Mouse (Mus musculus) intestine, embryonic 14.5 days (tissue): ENCODE measurements around the gene Lcn5. TPM values are rescaled to one million over a fixed set of nuclear protein-coding genes. Genes with fewer than 3 reads are reported as not detected.

Source experiments
- ATAC-seq: fragments of 200-750 bp; cut with Nextera tagmentation; replicated peaks from 2 replicates; pipeline ENCODE4 v1.8.0; 2017; ENCODE audit warnings: low read depth, moderate number of reproducible peaks, moderate TSS enrichment, moderate library complexity; ENCODE audit not compliant: low FRiP score, low TSS enrichment
- DNase-seq: peaks from one replicate; pipeline ENCODE4 v3.0.0-alpha.2; 2018; ENCODE audit warnings: low spot score
- H3K27ac ChIP-seq: fragments of 300-500 bp; sonication (generic); 2 replicates; pipeline ENCODE4 v1.5.1; 2014; ENCODE audit warnings: low read depth, mild to moderate bottlenecking, control low read depth
- H3K27me3 ChIP-seq: fragments of 300-500 bp; sonication (generic); replicated peaks from 2 replicates; pipeline ENCODE4 v1.6.1; 2014; ENCODE audit warnings: low read length, control low read depth; ENCODE audit not compliant: control insufficient read depth, insufficient read depth
- H3K36me3 ChIP-seq: fragments of 300-500 bp; sonication (generic); 2 replicates; pipeline ENCODE4 v1.6.1; 2014; ENCODE audit warnings: low read length, control low read depth; ENCODE audit not compliant: control insufficient read depth, insufficient read depth
- H3K4me1 ChIP-seq: fragments of 300-500 bp; sonication (generic); replicated peaks from 2 replicates; pipeline ENCODE4 v1.6.1; 2014; ENCODE audit warnings: low read length, control low read depth, mixed read lengths; ENCODE audit not compliant: control insufficient read depth, insufficient read depth
- H3K4me2 ChIP-seq: fragments of 300-500 bp; sonication (generic); 2 replicates; pipeline ENCODE4 v1.6.1; 2014; ENCODE audit warnings: low read length
- H3K4me3 ChIP-seq: fragments of 300-500 bp; sonication (generic); 2 replicates; pipeline ENCODE4 v1.5.1; 2014; ENCODE audit warnings: low read depth, low read length, control low read depth, mixed read lengths
- H3K9ac ChIP-seq: fragments of 300-500 bp; sonication (generic); 2 replicates; pipeline ENCODE4 v1.6.1; 2014; ENCODE audit warnings: mild to moderate bottlenecking, low read length
- H3K9me3 ChIP-seq: fragments of 300-500 bp; sonication (generic); 2 replicates; pipeline ENCODE4 v1.6.1; 2016; ENCODE audit warnings: low read length, control low read depth; ENCODE audit not compliant: control insufficient read depth
- WGBS: fragments of 180-500 bp; shearing (Covaris S2); extraction: QIAGEN DNeasy Blood & Tissue Kit; methylation state at CpG from one replicate; pipeline ENCODE4 v1.1.7; 2014; 5-methylcytosine and 5-hydroxymethylcytosine counted together
- polyA plus RNA-seq: library from polyadenylated mRNA; unstranded; fragments of >200 nt; fragmentation: Nextera tagmentation; extraction: Ambion mirVana; gene quantifications from 2 replicates; pipeline ENCODE4 v1.2.1, GENCODE M21; 2014

Lcn5 gene
- polyA plus RNA-seq, 1 experiment from 2014 or later, result not detected

DNA sequence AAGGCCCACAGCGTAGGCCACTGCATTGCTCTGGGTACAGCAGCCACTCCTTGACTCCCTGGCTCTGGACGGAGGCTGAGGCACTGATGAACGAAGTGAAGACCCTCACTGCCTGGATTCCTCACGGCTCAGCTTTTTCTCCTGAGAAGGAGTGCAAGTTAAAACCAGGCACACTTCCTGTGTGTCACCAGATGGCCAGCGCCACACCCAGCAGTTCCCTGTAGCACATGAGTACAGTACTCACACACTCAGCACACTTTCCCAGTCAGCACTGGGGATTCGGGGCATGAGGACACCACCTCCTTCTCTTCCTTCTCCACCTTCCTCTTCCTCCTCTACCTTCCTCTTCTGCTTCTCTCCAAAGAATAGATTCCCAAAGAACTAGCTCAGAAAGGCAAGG is 29.9 kb upstream of the Lcn5 start, which contains the start of gene Fcna:
Fcna (minus strand) TSS at position 220 of the 400 bp plus-strand sequence.
- 71% methylated on average over 6 of the region's 6 CpGs for WGBS
- Histone ChIP-seq H3K9me3 (no peaks in the 10 kb centered on the region), H3K36me3 (no peaks in the 10 kb centered on the region), H3K9ac (no peak within 1 kb of the TSS), H3K27me3 (no peaks in the 10 kb centered on the region), H3K4me3 (no peak within 1 kb of the TSS), H3K4me2 (no peak within 1 kb of the TSS), H3K27ac (no peak within 1 kb of the TSS), H3K4me1 (no peaks in the 10 kb centered on the region)
- ATAC-seq (no peak), DNase-seq (no peak)

DNA sequence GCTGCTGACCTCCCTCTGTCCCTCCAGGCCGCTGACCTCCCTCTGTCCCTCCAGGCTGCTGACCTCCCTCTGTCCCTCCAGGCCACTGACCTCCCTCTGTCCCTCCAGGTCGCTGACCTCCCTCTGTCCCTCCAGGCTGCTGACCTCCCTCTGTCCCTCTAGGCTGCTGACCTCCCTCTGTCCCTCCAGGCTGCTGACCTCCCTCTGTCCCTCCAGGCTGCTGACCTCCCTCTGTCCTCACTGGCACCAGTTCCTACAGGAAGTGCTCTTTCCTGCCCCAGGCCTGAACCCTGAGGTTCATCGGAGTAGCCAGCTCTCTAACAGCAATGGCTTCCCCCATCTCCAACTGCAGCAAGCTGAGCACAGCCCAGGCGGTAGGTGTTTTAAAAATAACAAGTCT is 29.0 kb upstream of the Lcn5 start:
- Histone ChIP-seq H3K4me2 (no peak overlapping the region), H3K27me3 (no peaks in the 10 kb centered on the region), H3K27ac (no peak overlapping the region), H3K4me1 (no peaks in the 10 kb centered on the region), H3K9ac (no peak overlapping the region), H3K9me3 (no peaks in the 10 kb centered on the region), H3K4me3 (no peak overlapping the region), H3K36me3 (no peaks in the 10 kb centered on the region)
- ATAC-seq (no peak), DNase-seq (no peak)
- 43% methylated on average over 4 of the region's 4 CpGs for WGBS

DNA sequence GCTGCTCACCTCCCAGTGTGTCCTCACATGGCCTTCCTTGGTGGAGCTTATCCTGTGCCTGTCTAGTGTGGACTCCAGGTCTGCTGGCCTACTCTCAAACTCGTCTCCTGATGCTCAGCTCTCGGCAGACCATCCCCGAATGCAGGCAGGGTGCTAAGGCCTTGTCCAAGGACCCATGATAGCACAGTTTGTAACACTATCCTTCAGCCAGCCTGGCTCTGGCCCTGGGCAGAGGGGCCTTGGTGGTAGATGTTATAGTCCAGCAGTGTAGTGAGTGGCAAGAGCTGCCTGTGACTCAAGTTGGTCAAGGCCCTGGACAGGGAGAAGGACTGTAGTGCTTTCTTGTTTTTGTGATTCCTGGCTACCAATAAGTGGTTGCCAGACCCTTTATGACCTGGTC is 24.1 kb upstream of the Lcn5 start:
- no peaks in the 10 kb centered on the region for H3K4me1 ChIP-seq
- H3K9ac ChIP-seq, result no peak overlapping the region
- WGBS, result 85% methylated on average over 3 of the region's 3 CpGs
- no peak overlapping the region for H3K27ac ChIP-seq
- H3K36me3 ChIP-seq, result no peaks in the 10 kb centered on the region
- no peaks in the 10 kb centered on the region for H3K27me3 ChIP-seq
- H3K9me3 ChIP-seq, result no peaks in the 10 kb centered on the region
- no peak overlapping the region for H3K4me3 ChIP-seq
- H3K4me2 ChIP-seq, result no peak overlapping the region
- DNase-seq (no peak), ATAC-seq (no peak)

DNA sequence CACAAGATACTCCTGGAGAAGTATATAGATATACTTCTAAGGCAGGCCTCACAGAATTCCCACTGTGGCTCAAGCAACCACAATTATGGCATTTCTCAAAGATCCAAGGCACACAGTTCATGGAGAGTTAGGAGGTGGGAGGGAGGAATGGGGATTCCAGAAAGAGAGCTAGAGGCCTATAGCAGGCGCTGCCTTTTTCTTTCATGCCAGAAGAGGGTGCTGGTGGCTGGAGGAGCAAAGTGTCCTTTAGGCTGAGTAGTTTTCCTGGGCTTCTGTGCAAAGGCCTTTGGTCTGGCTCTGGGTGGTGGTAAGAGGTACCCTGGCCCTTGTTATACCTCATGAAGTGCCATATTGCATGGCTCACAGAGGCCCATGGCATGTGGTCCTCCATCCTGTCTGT is 23.7 kb upstream of the Lcn5 start:
- WGBS, result 50% methylated on average over 1 of the region's 1 CpGs
- no peak for ATAC-seq
- H3K27ac ChIP-seq, result no peak overlapping the region
- no peaks in the 10 kb centered on the region for H3K27me3 ChIP-seq
- H3K4me2 ChIP-seq, result no peak overlapping the region
- H3K4me1 ChIP-seq, result no peaks in the 10 kb centered on the region
- no peak overlapping the region for H3K4me3 ChIP-seq
- no peak for DNase-seq
- H3K36me3 ChIP-seq, result no peaks in the 10 kb centered on the region
- H3K9ac ChIP-seq, result no peak overlapping the region
- H3K9me3 ChIP-seq, result no peaks in the 10 kb centered on the region

DNA sequence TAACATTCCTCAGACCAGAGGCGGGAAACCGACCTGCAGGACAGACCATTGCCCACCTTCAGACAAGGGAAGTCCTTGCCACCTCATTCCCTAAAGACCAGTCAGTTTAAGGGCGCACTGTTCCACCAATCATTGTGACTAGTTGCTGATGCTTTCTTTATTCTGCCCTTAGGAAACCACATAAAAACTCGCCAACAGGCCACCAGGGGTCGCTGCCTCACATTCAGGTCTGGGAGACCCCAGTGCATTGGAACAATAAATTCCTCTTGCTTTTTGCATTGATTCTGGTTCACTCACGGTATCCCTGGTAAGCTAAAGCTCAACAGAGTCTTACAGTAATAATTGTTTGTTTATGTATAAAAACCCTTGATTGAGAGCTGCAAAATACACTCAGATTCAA is 17.9 kb upstream of the Lcn5 start:
- H3K4me1 ChIP-seq, result no peaks in the 10 kb centered on the region
- H3K9me3 ChIP-seq, result no peaks in the 10 kb centered on the region
- no peak for ATAC-seq
- no peak overlapping the region for H3K4me3 ChIP-seq
- H3K36me3 ChIP-seq, result no peaks in the 10 kb centered on the region
- 17% methylated on average over 6 of the region's 6 CpGs for WGBS
- H3K27me3 ChIP-seq, result no peaks in the 10 kb centered on the region
- H3K27ac ChIP-seq, result no peak overlapping the region
- peak; percentile 67 for DNase-seq
- no peak overlapping the region for H3K4me2 ChIP-seq
- H3K9ac ChIP-seq, result no peak overlapping the region

DNA sequence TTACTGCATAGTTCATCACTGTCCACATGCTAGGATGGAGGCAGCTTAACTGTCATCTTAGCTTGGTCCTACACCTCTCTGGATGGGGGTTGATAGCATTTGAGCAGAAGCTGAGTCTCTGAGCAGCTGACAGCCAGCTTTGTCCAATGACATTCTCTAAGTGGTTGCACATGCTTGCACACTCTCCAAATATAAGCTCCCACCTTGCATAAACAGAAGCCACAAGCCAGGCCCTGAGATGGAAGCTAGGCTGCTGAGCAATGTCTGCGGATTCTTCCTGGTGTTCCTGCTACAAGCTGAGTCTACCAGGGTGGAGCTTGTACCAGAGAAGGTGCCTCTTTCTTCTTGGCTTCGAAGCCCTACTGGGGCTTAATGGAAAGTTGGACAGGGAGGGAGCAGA is 4.8 kb upstream of the Lcn5 start, which contains the start of gene Lcn8:
Lcn8 (plus strand) TSS at position 219 of the 400 bp plus-strand sequence.
- Histone ChIP-seq H3K27me3 (no peaks in the 10 kb centered on the region), H3K4me1 (no peaks in the 10 kb centered on the region), H3K27ac (no peak within 1 kb of the TSS), H3K9ac (no peak within 1 kb of the TSS), H3K4me3 (no peak within 1 kb of the TSS), H3K9me3 (no peaks in the 10 kb centered on the region), H3K4me2 (no peak within 1 kb of the TSS), H3K36me3 (no peaks in the 10 kb centered on the region)
- no peak for ATAC-seq
- no peak for DNase-seq
- WGBS, result 75% methylated on average over 2 of the region's 2 CpGs

DNA sequence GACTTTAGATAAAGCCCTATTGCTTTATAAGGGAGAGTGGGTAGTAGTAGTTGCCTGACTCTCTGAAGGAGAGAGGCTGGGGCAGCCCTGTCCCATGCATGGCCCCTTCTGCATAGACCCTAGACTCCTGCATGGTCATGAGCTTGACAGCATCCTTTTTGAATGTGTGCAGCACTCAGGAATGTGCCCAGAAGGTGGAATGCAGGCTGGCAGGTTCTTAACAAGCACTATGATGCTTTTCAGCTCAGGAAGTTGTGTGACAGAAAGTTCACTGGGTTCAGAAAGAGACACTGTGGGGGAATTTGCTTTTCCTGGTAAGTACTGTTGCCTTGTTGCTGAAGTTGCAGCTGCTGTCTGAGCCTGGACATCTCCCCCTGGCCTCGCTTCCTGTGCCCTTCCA is 3.2 kb upstream of the Lcn5 start:
- no peaks in the 10 kb centered on the region for H3K27me3 ChIP-seq
- H3K27ac ChIP-seq, result no peak overlapping the region
- no peak overlapping the region for H3K4me2 ChIP-seq
- no peak overlapping the region for H3K9ac ChIP-seq
- DNase-seq, result no peak
- ATAC-seq, result no peak
- no peaks in the 10 kb centered on the region for H3K4me1 ChIP-seq
- no peaks in the 10 kb centered on the region for H3K9me3 ChIP-seq
- 47% methylated on average over 1 of the region's 1 CpGs for WGBS
- H3K36me3 ChIP-seq, result no peaks in the 10 kb centered on the region
- H3K4me3 ChIP-seq, result no peak overlapping the region

DNA sequence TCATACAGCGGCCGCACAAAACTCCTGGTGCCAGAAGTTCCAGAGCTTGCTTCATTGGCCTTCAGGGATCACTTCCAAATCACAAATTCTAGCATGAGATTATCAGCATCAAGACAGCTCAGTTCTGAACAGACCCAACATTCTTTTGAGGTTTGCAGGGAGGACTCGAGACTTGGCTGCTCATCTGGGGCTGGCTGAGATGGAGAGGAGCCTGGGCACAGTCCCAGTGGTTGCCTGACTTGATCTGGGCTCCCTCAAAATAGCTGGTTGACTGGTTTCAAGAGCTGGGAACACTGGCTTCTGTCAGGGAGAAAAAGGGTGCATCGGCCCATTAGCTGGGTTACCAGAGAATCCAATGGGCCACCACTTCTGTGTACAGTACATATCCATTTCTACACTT is 1.1 kb upstream of the Lcn5 start:
- H3K27me3 ChIP-seq, result no peaks in the 10 kb centered on the region
- no peak for DNase-seq
- no peak overlapping the region for H3K4me2 ChIP-seq
- H3K4me3 ChIP-seq, result no peak overlapping the region
- H3K9me3 ChIP-seq, result no peaks in the 10 kb centered on the region
- H3K9ac ChIP-seq, result no peak overlapping the region
- no peak overlapping the region for H3K27ac ChIP-seq
- no peaks in the 10 kb centered on the region for H3K4me1 ChIP-seq
- WGBS, result 86% methylated on average over 4 of the region's 4 CpGs
- no peak for ATAC-seq
- no peaks in the 10 kb centered on the region for H3K36me3 ChIP-seq

DNA sequence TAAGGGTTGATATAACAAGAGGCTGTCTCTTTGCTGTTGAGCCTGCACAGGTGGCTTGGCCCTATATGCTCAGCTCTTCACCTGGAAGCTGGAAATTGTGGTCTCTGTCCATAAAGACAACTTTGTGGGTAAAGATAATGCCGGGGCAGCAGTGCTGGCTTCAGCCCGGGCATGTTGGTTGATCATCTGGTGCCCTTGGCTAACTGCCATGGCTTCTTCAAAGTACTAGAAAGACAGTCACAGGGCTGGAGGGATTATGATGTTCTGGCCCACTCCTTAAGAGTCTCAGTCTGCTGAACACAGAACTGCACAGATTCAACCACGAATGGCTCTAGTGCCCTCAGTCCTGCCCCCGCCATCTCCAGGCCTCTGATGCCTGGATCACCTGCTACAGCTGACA is 506 bp upstream of the Lcn5 start:
- Histone ChIP-seq H3K4me2 (no peak overlapping the region), H3K4me3 (no peak overlapping the region), H3K9me3 (no peaks in the 10 kb centered on the region), H3K4me1 (no peaks in the 10 kb centered on the region), H3K9ac (no peak overlapping the region), H3K27me3 (no peaks in the 10 kb centered on the region), H3K36me3 (no peaks in the 10 kb centered on the region), H3K27ac (no peak overlapping the region)
- WGBS, result 90% methylated on average over 4 of the region's 4 CpGs
- DNase-seq (no peak), ATAC-seq (no peak)
